Mouse (Mus musculus) liver (tissue): ENCODE data around the gene Grin3b.

Source experiments
- DNase-seq: peaks from one replicate; pipeline ENCODE4 v3.0.0-alpha.2; 2020; ENCODE audit warnings: mixed read lengths

The Grin3b gene

GRCm38 (mm10) chr10:79989870-79990269 is 19.4 kb downstream of the Grin3b start:
- no peak for DNase-seq

GRCm38 (mm10) chr10:79991099-79991498 is 20.6 kb downstream of the Grin3b start:
- no peak for DNase-seq

- no peak for DNase-seq
Observed at GRCm38 (mm10) chr10:79991548-79991947, 21.0 kb downstream of the Grin3b start.

- DNase-seq: no peak
Observed at GRCm38 (mm10) chr10:79994397-79995115, 24.0 kb downstream of the Grin3b start.

DNA sequence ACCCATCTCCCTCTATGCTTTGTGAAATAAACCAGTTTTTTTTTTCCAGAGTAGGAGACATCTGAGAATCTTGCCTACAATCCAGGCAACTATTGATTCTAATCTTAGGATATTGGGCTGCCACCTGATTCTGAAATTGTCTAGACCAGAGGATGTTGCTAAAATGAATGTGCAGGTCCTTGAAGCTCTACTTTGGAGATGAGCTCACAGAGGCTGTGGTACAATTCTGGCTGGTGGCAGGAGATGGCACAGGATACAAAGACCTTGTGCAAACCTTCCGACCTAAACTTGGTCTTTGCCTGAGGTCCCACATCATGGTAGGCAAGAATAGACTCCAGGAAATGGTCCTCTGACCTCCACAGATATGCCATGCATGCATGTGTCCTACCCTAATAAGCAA is 25.1 kb downstream of the Grin3b start:
- no peak for DNase-seq

DNA sequence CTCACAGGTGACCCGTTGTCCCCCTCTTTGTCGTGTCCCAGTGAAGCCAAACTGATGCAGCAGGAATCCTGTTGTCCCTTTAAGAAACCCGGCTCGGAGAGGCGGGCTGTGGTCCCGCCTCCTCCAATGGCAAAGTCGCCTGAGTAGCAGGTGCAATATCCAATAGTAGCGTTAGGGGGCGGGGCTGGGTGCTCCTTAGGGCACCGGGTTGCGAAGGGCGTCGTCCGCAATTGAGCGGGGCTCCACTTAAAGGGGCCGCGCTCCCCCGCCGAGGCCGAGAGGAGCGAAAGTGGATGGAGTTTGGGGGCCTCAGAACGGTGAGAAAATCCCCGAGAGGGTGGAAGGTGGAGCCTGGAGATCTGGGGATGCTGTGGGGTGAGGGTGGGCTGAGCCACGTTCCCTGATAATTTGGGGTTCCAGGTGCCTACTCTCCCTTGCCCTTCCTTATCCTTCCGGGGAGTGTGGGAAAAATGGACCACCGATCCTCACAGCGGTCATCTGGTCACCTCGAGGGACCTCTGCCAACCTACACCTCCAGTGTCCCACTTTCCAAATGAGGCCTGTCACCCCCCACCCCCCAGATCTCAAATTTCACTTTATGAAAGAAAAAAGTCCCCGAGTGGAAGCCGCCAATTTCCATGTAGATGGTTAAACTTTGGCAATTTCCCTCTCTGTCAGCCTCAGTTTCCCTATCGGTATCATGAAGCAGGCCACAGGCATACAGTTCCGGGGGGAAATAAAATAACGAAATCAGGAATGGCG is 25.9 kb downstream of the Grin3b start, which contains the start of gene Abca7:
Gene Abca7 (plus strand): TSS at position 223 of the 762 bp plus-strand sequence.
- peak; percentile 98 for DNase-seq

DNA sequence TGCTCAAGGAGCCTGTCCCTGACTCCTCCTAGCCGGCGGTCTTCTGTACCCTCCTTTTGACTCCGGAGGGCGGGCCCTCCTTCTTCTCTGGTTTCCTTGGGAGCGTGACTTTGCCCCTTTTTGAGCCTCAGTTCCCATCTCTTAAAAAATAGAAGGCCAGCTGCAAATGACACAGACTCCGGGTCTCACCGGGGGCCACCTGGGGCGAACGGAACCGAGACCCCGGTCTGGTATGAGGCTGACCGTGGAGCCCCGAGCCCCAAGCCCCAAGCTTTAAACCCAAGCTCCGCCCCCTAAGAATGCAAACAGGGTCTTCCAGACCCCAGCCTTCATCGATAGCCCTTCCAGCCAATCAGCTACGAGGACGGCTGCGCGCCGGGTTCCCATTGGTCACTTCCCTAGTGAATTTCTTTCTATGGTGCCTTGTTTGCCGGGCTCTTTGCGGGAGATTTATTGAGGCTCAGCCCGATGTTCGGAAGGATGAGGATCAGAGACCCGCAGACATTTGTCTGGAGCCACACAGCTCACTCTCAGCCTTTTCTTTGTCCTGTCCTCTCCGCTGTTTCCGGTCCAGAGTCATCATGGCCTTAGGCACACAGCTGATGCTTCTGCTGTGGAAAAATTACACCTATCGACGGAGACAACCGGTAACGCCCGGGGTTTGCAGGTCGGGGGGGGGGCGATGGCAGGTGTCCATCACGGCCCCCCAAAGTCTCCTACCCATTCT is 26.7 kb downstream of the Grin3b start:
- peak; percentile 91 for DNase-seq

GRCm38 (mm10) chr10:79997819-79998218 is 27.3 kb downstream of the Grin3b start:
- DNase-seq: peak; percentile 69

GRCm38 (mm10) chr10:80001945-80002344 is 31.4 kb downstream of the Grin3b start:
- DNase-seq: no peak

DNA sequence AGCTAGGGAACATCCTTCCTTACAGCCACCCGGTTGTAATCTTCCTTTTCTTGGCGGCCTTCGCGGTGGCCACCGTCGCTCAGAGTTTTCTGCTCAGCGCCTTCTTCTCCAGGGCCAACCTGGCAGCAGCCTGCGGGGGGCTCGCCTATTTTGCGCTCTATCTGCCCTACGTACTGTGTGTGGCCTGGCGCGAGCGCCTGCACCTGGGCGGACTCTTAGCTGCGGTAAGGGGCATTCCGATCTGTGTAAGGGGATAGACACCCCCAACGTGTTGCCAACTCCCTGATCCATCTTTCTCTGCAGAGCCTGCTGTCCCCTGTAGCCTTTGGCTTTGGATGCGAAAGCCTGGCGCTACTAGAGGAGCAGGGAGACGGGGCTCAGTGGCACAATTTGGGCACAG is 32.3 kb downstream of the Grin3b start:
- DNase-seq: no peak

- peak; percentile 76 for DNase-seq
Observed at GRCm38 (mm10) chr10:80003374-80004232, 33.1 kb downstream of the Grin3b start.

GRCm38 (mm10) chr10:80004233-80004705 is 33.8 kb downstream of the Grin3b start:
- DNase-seq: no peak

DNA sequence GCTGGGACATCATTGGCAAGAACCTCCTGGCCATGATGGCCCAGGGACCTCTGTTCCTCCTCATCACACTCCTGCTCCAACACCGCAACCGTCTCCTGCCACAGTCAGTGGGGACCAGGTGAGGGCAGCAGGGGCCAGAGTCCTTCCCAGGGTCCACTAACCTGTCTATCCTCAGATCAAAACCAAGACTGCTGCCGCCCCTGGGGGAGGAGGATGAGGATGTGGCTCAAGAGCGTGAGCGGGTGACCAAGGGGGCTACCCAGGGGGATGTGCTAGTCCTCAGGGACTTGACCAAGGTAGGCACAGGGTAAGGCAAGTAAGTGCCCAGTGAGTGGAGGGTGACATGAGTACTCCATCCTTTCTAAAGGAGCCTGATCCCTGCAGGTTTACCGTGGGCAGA is 41.2 kb downstream of the Grin3b start:
- DNase-seq: no peak

GRCm38 (mm10) chr10:80013609-80014008 is 43.1 kb downstream of the Grin3b start:
- no peak for DNase-seq

- peak; percentile 27 for DNase-seq
Observed at GRCm38 (mm10) chr10:80014484-80015290, 44.2 kb downstream of the Grin3b start.

GRCm38 (mm10) chr10:80015583-80015982 is 45.1 kb downstream of the Grin3b start:
- DNase-seq: no peak

DNA sequence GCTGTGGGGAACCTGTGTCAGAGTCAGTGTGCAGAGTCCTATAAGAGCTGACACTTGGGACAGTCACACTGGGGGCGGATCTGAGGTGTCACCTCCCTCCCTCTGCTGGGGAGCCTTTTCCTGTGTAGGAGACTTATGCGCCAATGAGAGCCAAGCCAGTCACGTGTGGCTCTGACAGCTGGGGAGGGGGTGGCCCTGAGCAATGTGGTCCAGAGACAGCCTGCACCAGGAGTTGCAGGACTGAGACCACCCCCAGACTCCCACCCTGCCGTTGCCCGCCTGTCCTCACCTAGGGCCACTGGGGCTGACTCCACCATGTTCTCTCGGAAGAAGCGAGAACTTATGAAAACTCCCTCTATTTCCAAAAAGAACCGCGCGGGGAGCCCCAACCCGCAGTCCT is 46.0 kb downstream of the Grin3b start, which contains the start of gene Arhgap45:
Gene Arhgap45 (plus strand): TSS at position 143 of the 400 bp plus-strand sequence.
- peak; percentile 75 for DNase-seq

- DNase-seq: no peak
Observed at GRCm38 (mm10) chr10:80016931-80017330, 46.4 kb downstream of the Grin3b start.

- DNase-seq: peak; percentile 81
Observed at GRCm38 (mm10) chr10:80017361-80017760, 46.8 kb downstream of the Grin3b start.

DNA sequence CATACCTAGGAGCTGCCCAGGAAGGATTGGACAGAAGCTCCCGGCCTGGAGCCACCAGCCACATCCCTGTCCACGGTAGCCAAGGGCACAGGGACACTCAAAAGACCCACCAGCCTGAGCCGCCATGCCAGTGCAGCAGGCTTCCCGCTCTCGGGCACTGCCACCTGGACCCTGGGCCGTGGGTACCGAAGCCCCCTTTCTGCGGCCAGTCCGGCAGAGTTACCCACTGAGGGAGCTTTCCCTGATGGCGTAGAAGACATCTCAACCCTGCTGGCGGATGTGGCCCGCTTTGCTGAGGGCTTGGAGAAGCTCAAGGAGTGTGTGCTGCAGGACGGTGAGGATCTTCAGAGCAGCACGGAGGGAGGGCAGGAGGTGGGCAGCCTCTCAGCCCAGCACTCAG is 47.3 kb downstream of the Grin3b start:
- no peak for DNase-seq

DNA sequence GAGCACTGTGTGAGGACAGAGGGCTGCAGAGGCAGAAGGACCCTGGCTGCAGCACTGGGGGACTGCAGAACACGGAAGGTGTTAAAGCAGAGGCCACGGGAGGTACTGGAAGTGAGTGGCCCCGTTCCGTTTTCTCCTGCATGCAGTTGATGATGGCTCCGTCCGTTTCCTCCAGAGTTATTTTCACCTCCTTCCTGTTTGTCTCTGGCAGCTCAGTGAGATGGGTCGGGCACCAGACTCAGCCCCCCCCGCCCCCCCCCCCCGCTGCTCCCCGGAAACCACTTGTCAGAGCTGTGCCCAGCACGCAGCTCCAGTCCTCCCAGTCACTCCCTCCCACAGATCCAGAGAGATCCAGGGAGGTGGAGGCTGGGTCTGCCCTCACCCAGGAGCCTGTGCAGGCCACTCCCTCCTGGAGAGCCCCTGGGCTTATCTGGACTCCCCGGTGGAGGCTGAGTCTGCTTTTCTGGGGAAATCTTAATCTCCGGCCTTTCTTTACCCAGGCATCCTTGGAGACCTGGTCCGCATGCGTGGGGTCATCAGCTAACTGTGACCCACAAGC is 48.3 kb downstream of the Grin3b start:
- peak; percentile 80 for DNase-seq
